In genomic region chr8:105288958-105289732, GRCm38 (mm10) we compare ENCODE assay signal across 7 mouse cellular contexts. TPM values are rescaled to one million over a fixed set of nuclear protein-coding genes. Genes with fewer than 3 reads are reported as not detected.
DNase-seq lines count a peak whose midpoint lies in the region; ATAC-seq lines count a peak whose summit lies in the region.

No protein-coding gene starts in this region.

- H3K4me2 ChIP-seq in intestine, embryonic 16.5 days (ENCODE audit: low read depth, low read length): peak overlapping the region; percentile 93
- H3K4me2 ChIP-seq in midbrain, embryonic 11.5 days: peak overlapping the region; percentile 74

- H3K27me3 ChIP-seq in intestine, embryonic 16.5 days (replicated peaks; ENCODE audit: control insufficient read depth, insufficient read depth, low read length): peaks cover 13% of the 10 kb centered on the region
- H3K27me3 ChIP-seq in midbrain, embryonic 11.5 days (ENCODE audit: control insufficient read depth, insufficient read depth, low read length): peaks cover 15% of the 10 kb centered on the region

- H3K36me3 ChIP-seq in intestine, embryonic 16.5 days (ENCODE audit: control insufficient read depth, insufficient read depth, low read length): no peaks in the 10 kb centered on the region
- no peaks in the 10 kb centered on the region for H3K36me3 ChIP-seq in midbrain, embryonic 11.5 days (ENCODE audit: control insufficient read depth, insufficient read depth, low read length)

- H3K9me3 ChIP-seq in intestine, embryonic 16.5 days (ENCODE audit: control insufficient read depth, low read length): no peaks in the 10 kb centered on the region
- H3K9me3 ChIP-seq in midbrain, embryonic 11.5 days (ENCODE audit: control insufficient read depth, low read length): no peaks in the 10 kb centered on the region

- ATAC-seq in intestine, embryonic 16.5 days: peak; percentile 95
- peak; percentile 95 for ATAC-seq in midbrain, embryonic 11.5 days (ENCODE audit: low FRiP score)

- intact Hi-C loops in gastrocnemius, postnatal 36 days (cut with DNase I): loop anchor here (5.0 kb wide), 1 partner anchor 37 kb away; no protein-coding TSS in a partner anchor
- intact Hi-C loops in left cerebral cortex, postnatal 36 days (cut with DNase I): loop anchor here (5.0 kb wide), 1 partner anchor 37 kb away; no protein-coding TSS in a partner anchor

- H3K4me3 ChIP-seq in intestine, embryonic 16.5 days (ENCODE audit: low read length): peak overlapping the region; percentile 59
- H3K4me3 ChIP-seq in midbrain, embryonic 11.5 days (ENCODE audit: low read depth, low read length): peak overlapping the region; percentile 40

- H3K27ac ChIP-seq in intestine, embryonic 16.5 days (ENCODE audit: low read length): 0 out of 2 replicates have a peak overlapping the region, but pooled peaks have one; percentile 23
- H3K27ac ChIP-seq in midbrain, embryonic 11.5 days (ENCODE audit: low read depth, low read length): peak overlapping the region; percentile 71; the same call in 1 of the 2 replicates

- under 1% methylated on average over 53 of the region's 53 CpGs for WGBS in intestine, embryonic 16.5 days
- WGBS in midbrain, embryonic 11.5 days: 0% methylated on average over 53 of the region's 53 CpGs

- peaks cover 21% of the 10 kb centered on the region for H3K4me1 ChIP-seq in intestine, embryonic 16.5 days (ENCODE audit: control insufficient read depth, insufficient read depth, low read length)
- peaks cover 22% of the 10 kb centered on the region for H3K4me1 ChIP-seq in midbrain, embryonic 11.5 days (ENCODE audit: control insufficient read depth, insufficient read depth, low read length)

- DNase-seq in adrenal gland, adult 18-20 months (ENCODE audit: low spot score in 2 of 2): peak; percentile 90 to 92
- peak; percentile 95 for DNase-seq in embryo, embryonic 11.5 days (ENCODE audit: low read depth, low spot score)
- DNase-seq in gastrocnemius, postnatal 36 days: peak; percentile 87 to 90
- peak; percentile 95 to 96 for DNase-seq in left cerebral cortex, postnatal 36 days (ENCODE audit: low spot score in 2 of 2)
- DNase-seq in midbrain, embryonic 11.5 days (ENCODE audit: low spot score, missing footprints): peak; percentile 99
- peak; percentile 83 for DNase-seq in skeletal muscle tissue, adult 2 months (ENCODE audit: low read depth, low spot score)

- H3K9ac ChIP-seq in intestine, embryonic 16.5 days (ENCODE audit: low read depth, low read length): peak overlapping the region; percentile 64
- peak overlapping the region; percentile 77 for H3K9ac ChIP-seq in midbrain, embryonic 11.5 days (ENCODE audit: low read length)

RNA-seq across cellular contexts. Expression of gene 4931428F04Rik, which starts 0.5 kb away (rescaled TPM):
- total RNA-seq in adrenal gland, adult 18-20 months (2021): 1 to 10 TPM; 2.2 to 2.8 TPM
- under 1 TPM; 0.35 to 0.82 TPM for total RNA-seq in gastrocnemius, postnatal 36 days (2021)
- polyA plus RNA-seq in intestine, embryonic 16.5 days (2015; fragmentation: Nextera tagmentation; extraction: Ambion mirVana): 6.7 and 7.2 TPM in 2 replicates
- total RNA-seq in left cerebral cortex, postnatal 36 days (2021): 10 to 100 TPM; 24.2 to 27.1 TPM
- 34.2 and 34.4 TPM in 2 replicates for polyA plus RNA-seq in midbrain, embryonic 11.5 days (2014; fragmentation: Nextera tagmentation; extraction: Ambion mirVana)

RNA-seq across cellular contexts. Expression of gene Exoc3l, which starts 6.8 kb away (rescaled TPM):
- total RNA-seq in adrenal gland, adult 18-20 months (2021): 10 to 100 TPM; 15.6 to 17.2 TPM
- total RNA-seq in gastrocnemius, postnatal 36 days (2021): 1 to 10 TPM; 1.5 to 2.6 TPM
- 6.6 and 7.4 TPM in 2 replicates for polyA plus RNA-seq in intestine, embryonic 16.5 days (2015; fragmentation: Nextera tagmentation; extraction: Ambion mirVana)
- total RNA-seq in left cerebral cortex, postnatal 36 days (2021): 1 to 10 TPM in 1 of 2 experiments, under 1 TPM in 1; 0.79 to 1.8 TPM
- 6.4 and 8.6 TPM in 2 replicates for polyA plus RNA-seq in midbrain, embryonic 11.5 days (2014; fragmentation: Nextera tagmentation; extraction: Ambion mirVana)

RNA-seq across cellular contexts. Expression of gene E2f4, which starts 8.3 kb away (rescaled TPM):
- 10 to 100 TPM; 43.2 to 44.9 TPM for total RNA-seq in adrenal gland, adult 18-20 months (2021)
- 10 to 100 TPM; 21.1 to 25.2 TPM for total RNA-seq in gastrocnemius, postnatal 36 days (2021)
- 86.7 and 89.2 TPM in 2 replicates for polyA plus RNA-seq in intestine, embryonic 16.5 days (2015; fragmentation: Nextera tagmentation; extraction: Ambion mirVana)
- total RNA-seq in left cerebral cortex, postnatal 36 days (2021): 10 to 100 TPM; 32.4 to 33.7 TPM
- polyA plus RNA-seq in midbrain, embryonic 11.5 days (2014; fragmentation: Nextera tagmentation; extraction: Ambion mirVana): 94.9 and 101 TPM in 2 replicates

RNA-seq across cellular contexts. Expression of gene Nol3, which starts 13.2 kb away (rescaled TPM):
- total RNA-seq in adrenal gland, adult 18-20 months (2021): 10 to 100 TPM in 1 of 2 experiments, 1 to 10 TPM in 1; 6.7 to 20.3 TPM
- total RNA-seq in gastrocnemius, postnatal 36 days (2021): 10 to 100 TPM; 23.9 to 26.0 TPM
- 1.3 and 1.4 TPM in 2 replicates for polyA plus RNA-seq in intestine, embryonic 16.5 days (2015; fragmentation: Nextera tagmentation; extraction: Ambion mirVana)
- 10 to 100 TPM in 1 of 2 experiments, 1 to 10 TPM in 1; 9.2 to 11.8 TPM for total RNA-seq in left cerebral cortex, postnatal 36 days (2021)
- 2.0 and 3.2 TPM in 2 replicates for polyA plus RNA-seq in midbrain, embryonic 11.5 days (2014; fragmentation: Nextera tagmentation; extraction: Ambion mirVana)

RNA-seq across cellular contexts. Expression of gene Elmo3, which starts 16.3 kb away (rescaled TPM):
- 1 to 10 TPM; 4.5 to 6.9 TPM for total RNA-seq in adrenal gland, adult 18-20 months (2021)
- under 1 TPM; 0.66 to 0.94 TPM for total RNA-seq in gastrocnemius, postnatal 36 days (2021)
- polyA plus RNA-seq in intestine, embryonic 16.5 days (2015; fragmentation: Nextera tagmentation; extraction: Ambion mirVana): 28.0 and 30.3 TPM in 2 replicates
- total RNA-seq in left cerebral cortex, postnatal 36 days (2021): 1 to 10 TPM; 1.0 to 1.7 TPM
- polyA plus RNA-seq in midbrain, embryonic 11.5 days (2014; fragmentation: Nextera tagmentation; extraction: Ambion mirVana): 0.81 and 1.8 TPM in 2 replicates

Comparison
In these comparisons a context has a peak if more than half of its experiments do, and no peak if none do; other contexts are left out.
1. Peak in every context shown above with its lines: DNase-seq, ATAC-seq, H3K4me3 ChIP-seq and H3K27ac ChIP-seq.
2. RNA of gene 4931428F04Rik, which starts 0.5 kb away (total RNA-seq): 24.2 to 27.1 TPM in left cerebral cortex, postnatal 36 days; 2.2 to 2.8 TPM in adrenal gland, adult 18-20 months and 0.35 to 0.82 TPM in gastrocnemius, postnatal 36 days; every median in the first group is over 4 times any median in the second.
3. RNA of gene Exoc3l, which starts 6.8 kb away (total RNA-seq): 15.6 to 17.2 TPM in adrenal gland, adult 18-20 months; 1.5 to 2.6 TPM in gastrocnemius, postnatal 36 days and 0.79 to 1.8 TPM in left cerebral cortex, postnatal 36 days; every median in the first group is over 4 times any median in the second.